Mouse (Mus musculus) spleen, adult 2 months (tissue): ENCODE measurements around the gene 5330417C22Rik.

Experiments
- CTCF ChIP-seq: fragments of 200-500 bp; IDR thresholded peaks from 2 replicates; pipeline ENCODE4 v1.5.1; 2011; ENCODE audit warnings: mild to moderate bottlenecking, inconsistent platforms; ENCODE audit not compliant: insufficient read depth, insufficient read length, insufficient replicate concordance; ENCODE audit errors: extremely low read depth
- POLR2A ChIP-seq: fragments of 200-500 bp; IDR thresholded peaks from 2 replicates; pipeline ENCODE4 v1.6.1; 2011; ENCODE audit warnings: low read depth, low read length, inconsistent platforms

GRCm38 (mm10) chr3:108425624-108426018 is 110.7 kb downstream of the 5330417C22Rik start:
- TF ChIP-seq CTCF, result no peak
- no peak for TF ChIP-seq POLR2A
